ENCODE assay signal across 16 mouse cellular contexts in genomic region chr14:68807918-68808317, GRCm38 (mm10).
"Had no signal": no experiment of that assay in that cellular context is flagged by ENCODE, and none has a peak within 500 bp of the region (broad histone marks: within the 10 kb centered on the region; RNA-seq: fewer than 3 reads in every experiment).

No protein-coding gene starts in this region.

- H3K27me3 ChIP-seq: neural tube, embryonic 13.5 days; neural tube, embryonic 15.5 days; stomach, embryonic 15.5 days had no signal

- DNase-seq: lung, adult 18-20 months; lung, embryonic 14.5 days; lung, postnatal 10 days; lung, postnatal 4 days; midbrain, embryonic 14.5 days; right cerebral cortex, postnatal 14 days; thymus, adult 2 months; thymus, postnatal 25 days; thymus, postnatal 4 days had no signal

- H3K27ac ChIP-seq: midbrain, embryonic 10.5 days; neural tube, embryonic 13.5 days; neural tube, embryonic 15.5 days; stomach, embryonic 15.5 days; stomach, postnatal 0 days had no signal

- H3K4me2 ChIP-seq: lung, embryonic 14.5 days; neural tube, embryonic 13.5 days; neural tube, embryonic 15.5 days; stomach, embryonic 15.5 days had no signal

- H3K9me3 ChIP-seq: midbrain, embryonic 10.5 days; neural tube, embryonic 13.5 days; neural tube, embryonic 15.5 days; stomach, embryonic 15.5 days had no signal

- H3K4me3 ChIP-seq: midbrain, embryonic 10.5 days; myocyte; neural tube, embryonic 13.5 days; neural tube, embryonic 15.5 days; stomach, embryonic 15.5 days had no signal

- ATAC-seq: midbrain, embryonic 16.5 days had no signal

- H3K9ac ChIP-seq: lung, embryonic 14.5 days; neural tube, embryonic 13.5 days; neural tube, embryonic 15.5 days; stomach, embryonic 15.5 days had no signal

- H3K4me1 ChIP-seq: midbrain, embryonic 10.5 days; neural tube, embryonic 13.5 days; neural tube, embryonic 15.5 days; stomach, embryonic 15.5 days had no signal

- H3K36me3 ChIP-seq: midbrain, embryonic 10.5 days; neural tube, embryonic 13.5 days; neural tube, embryonic 15.5 days; stomach, embryonic 15.5 days had no signal
